Mouse (Mus musculus): Measurements from ENCODE around the gene Trp53. TPM values are rescaled to one million over a fixed set of nuclear protein-coding genes. Genes with fewer than 3 reads are reported as not detected.

The Trp53 gene
- polyA plus RNA-seq, 1 experiment = 211 TPM

- no peak for TF ChIP-seq GATA1 (IDR thresholded peaks at IDR 0.05; ENCODE audit: low read length)
Observed at GRCm38 (mm10) chr11:69559183-69559582, 21.0 kb upstream of the Trp53 start.

DNA sequence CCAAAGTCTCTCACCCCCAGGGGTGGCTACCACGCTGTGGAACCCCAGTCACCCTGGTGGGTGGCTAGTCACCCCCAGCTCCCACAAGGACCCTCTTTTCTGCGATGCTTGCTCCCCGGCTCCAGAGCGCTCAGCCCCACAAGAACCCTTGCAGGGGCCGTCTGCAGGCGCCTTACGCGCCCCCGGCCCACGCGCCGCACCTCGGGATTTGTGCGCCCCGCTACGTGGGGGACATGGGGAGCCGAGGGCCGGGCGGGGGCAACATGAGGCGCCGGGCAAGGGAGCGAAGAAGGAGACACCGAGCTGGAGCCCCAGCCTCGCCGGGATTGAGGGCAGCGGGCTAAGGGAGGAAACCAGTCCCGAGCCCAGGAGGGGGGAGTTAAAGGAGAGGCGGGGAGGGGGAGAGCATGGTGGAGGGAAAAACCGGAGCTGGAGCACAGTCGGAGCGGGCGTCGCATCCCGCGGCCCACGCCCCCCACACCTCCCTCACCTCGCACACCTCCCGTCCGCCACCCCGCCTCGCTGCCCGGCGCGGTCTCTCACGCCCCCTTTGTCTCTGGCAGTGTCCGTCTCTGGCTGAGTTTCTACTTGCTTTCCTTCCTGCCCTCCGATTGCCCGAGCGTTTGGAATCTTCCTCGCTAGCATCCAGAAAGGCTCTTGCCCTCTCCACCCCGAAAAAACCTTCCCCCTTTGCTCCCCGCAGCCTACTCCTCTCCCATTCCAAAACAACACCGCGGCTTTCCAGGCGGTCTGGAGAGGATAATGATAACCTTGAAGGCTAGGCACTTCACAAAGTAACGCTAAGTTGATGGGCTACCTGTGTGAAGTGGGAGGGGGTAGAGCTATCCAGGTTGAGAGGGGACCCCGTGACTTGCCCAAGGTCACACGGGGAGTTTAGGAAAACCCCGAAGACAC is 20.1 kb upstream of the Trp53 start, which contains the start of gene Efnb3:
TSS of gene Efnb3 (minus strand) at position 355 of the 915 bp plus-strand sequence.
- TF ChIP-seq GATA1 (IDR thresholded peaks at IDR 0.05; ENCODE audit: low read length) = no peak

DNA sequence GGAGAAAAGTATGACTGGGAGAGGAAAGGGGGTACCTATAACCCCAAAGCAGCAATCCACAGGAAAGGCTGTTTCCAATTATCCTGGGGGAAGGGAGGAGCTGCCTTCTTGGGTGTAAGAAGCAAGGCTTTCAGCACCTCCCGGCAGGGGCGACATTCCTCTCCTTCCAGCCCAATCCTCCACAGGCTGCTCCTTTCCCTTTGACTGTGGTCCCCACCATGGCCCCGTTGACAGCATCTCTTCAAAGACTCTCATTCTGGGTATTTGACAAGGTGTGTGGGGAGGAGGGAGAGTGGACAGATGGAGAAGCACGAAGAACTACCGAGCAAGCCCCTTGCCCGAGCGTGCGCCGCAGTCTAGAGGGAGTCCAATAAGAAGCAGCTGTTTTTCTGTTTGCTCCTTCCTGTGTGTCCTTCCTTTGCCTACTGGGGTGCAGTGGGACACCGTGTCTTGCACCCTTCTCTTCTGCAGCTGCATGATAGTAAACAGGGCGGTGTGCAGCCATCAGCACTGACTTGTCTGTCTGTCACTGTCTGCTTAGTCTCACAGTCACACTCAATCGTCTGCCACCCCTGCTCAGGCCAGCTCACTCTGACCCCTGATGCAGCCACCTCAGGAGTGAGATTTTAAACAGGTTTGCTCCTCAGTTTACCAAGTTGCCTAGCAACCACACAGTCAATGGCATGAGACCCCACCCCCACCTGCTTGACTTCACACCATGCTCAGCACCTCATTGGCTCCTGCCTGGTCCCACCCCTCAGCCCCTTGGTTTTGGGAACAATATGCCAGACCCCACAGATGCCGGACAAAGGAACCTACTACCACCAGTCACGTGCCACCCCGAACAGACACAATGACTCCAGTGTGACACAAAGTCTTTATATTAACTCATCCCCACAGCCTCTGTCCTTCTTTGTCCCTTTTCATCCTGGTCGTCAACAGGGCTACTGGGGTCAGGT is 19.0 kb upstream of the Trp53 start:
- TF ChIP-seq GATA1 (IDR thresholded peaks at IDR 0.05; ENCODE audit: low read length) = no peak

- TF ChIP-seq GATA1 (IDR thresholded peaks at IDR 0.05; ENCODE audit: low read length) = no peak
Observed at GRCm38 (mm10) chr11:69563373-69563772, 16.8 kb upstream of the Trp53 start.

GRCm38 (mm10) chr11:69564391-69564790 is 15.8 kb upstream of the Trp53 start:
- no peak for TF ChIP-seq GATA1 (IDR thresholded peaks at IDR 0.05; ENCODE audit: low read length)

DNA sequence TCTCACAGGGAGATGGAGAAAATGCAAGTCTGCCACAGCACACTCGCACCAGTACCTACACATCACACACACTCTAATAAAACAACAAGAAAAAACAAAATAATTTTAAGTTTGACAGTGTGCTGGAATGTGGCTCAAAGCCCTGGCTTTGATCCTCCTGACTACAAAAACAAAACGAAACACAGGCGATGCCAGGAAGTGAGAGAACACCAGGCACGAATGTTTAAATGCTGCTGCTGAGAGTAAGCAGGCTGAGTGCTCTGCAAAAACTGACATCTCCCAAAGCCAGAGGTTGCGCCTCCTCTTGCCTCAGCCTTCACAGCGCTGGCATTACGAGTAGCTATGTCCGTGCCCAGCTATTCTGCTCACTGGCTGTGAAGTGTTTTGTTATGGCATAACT is 15.0 kb upstream of the Trp53 start:
- no peak for TF ChIP-seq GATA1 (IDR thresholded peaks at IDR 0.05; ENCODE audit: low read length)

DNA sequence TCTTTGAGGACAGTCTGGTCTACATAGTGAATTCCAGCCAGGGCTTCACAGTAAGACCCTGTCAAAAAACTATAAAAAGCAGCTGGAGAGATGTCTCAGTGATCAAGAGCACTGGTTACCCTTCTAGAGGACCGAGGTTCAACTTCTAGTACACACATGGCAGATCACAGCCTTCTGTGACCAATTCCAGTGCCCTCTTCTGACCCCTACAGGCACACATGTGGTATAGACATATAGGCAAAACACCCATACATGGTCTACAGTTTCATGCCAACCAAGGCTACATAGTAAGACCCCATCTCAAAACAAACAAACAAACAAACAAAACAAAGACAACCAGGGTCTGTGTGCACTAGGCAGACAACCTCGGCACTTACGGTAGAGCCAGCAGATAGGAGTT is 4.9 kb upstream of the Trp53 start:
- TF ChIP-seq GATA1 (IDR thresholded peaks at IDR 0.05; ENCODE audit: low read length) = no peak

GRCm38 (mm10) chr11:69576307-69576706 is 3.9 kb upstream of the Trp53 start:
- TF ChIP-seq GATA1 (IDR thresholded peaks at IDR 0.05; ENCODE audit: low read length) = no peak

GRCm38 (mm10) chr11:69578301-69578700 is 1.9 kb upstream of the Trp53 start:
- no peak for TF ChIP-seq GATA1 (IDR thresholded peaks at IDR 0.05; ENCODE audit: low read length)

DNA sequence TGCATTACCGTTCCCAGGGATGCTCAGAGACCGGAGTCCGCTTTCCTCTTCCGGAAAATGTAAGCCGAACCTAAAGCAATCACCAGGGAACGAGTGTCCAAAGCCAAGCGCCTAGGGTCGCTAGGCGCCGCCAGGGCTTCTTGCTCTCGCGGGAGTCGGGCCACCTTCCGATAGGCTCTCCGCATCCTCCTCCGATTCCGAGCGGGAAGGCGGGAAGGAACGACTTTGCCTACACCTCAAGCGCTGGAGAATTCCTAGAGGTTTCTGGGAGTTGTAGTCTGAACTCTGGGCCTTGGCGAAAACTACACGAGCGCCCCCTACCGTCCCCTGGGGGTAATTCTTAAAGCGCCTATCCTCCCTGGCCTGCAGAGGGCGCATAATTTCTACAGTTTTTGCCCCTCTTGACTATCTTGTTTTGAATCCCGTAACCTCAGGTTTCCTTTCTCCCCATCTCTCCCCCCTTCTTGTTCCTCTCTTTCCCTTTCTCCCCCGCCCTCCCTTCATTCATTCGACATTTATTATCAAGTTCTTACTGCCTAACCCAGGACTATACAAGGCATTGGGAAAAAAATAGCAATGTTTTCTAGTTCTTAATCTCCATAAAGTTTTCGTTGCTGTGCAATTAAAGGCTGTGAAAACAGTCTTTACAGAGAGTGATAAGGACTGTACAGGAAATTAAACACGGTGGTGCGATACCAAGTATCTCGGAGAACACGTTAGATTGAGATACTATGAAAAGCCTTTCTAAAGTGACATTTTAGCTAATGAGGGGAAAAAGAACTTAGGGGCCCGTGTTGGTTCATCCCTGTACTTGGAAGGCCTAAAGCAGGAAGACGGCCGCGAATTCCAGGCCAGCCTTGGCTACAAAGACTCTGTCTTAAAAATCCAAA is 786 bp upstream of the Trp53 start:
- no peak for TF ChIP-seq GATA1 (IDR thresholded peaks at IDR 0.05; ENCODE audit: low read length)

- TF ChIP-seq GATA1 (IDR thresholded peaks at IDR 0.05; ENCODE audit: low read length) = no peak
Observed at GRCm38 (mm10) chr11:69580572-69581146, 500 bp downstream of the Trp53 start.

GRCm38 (mm10) chr11:69581147-69581688 is 1.1 kb downstream of the Trp53 start:
- TF ChIP-seq GATA1 (IDR thresholded peaks at IDR 0.05; ENCODE audit: low read length) = no peak

- TF ChIP-seq GATA1 (IDR thresholded peaks at IDR 0.05; ENCODE audit: low read length) = no peak
Observed at GRCm38 (mm10) chr11:69581814-69582213, 1.7 kb downstream of the Trp53 start.

- no peak for TF ChIP-seq GATA1 (IDR thresholded peaks at IDR 0.05; ENCODE audit: low read length)
Observed at GRCm38 (mm10) chr11:69582230-69582805, 2.2 kb downstream of the Trp53 start.
